Mouse (Mus musculus) neural tube, postnatal 0 days (tissue): ENCODE results near the gene Srp72. TPM values are rescaled to one million over a fixed set of nuclear protein-coding genes. Genes with fewer than 3 reads are reported as not detected.

Experiments used
- polyA plus RNA-seq: library from polyadenylated mRNA; unstranded; fragments of >200 nt; fragmentation: Nextera tagmentation; extraction: Ambion mirVana; gene quantifications from 2 replicates; pipeline ENCODE4 v1.2.1, GENCODE M21; 2015

Gene Srp72
- polyA plus RNA-seq = 71.3 and 74.2 TPM in 2 replicates

GRCm38 (mm10) chr5:76974554-76975285 lies at the start of gene Srp72:
Srp72 (plus strand) TSS chr5:76974683.

DNA sequence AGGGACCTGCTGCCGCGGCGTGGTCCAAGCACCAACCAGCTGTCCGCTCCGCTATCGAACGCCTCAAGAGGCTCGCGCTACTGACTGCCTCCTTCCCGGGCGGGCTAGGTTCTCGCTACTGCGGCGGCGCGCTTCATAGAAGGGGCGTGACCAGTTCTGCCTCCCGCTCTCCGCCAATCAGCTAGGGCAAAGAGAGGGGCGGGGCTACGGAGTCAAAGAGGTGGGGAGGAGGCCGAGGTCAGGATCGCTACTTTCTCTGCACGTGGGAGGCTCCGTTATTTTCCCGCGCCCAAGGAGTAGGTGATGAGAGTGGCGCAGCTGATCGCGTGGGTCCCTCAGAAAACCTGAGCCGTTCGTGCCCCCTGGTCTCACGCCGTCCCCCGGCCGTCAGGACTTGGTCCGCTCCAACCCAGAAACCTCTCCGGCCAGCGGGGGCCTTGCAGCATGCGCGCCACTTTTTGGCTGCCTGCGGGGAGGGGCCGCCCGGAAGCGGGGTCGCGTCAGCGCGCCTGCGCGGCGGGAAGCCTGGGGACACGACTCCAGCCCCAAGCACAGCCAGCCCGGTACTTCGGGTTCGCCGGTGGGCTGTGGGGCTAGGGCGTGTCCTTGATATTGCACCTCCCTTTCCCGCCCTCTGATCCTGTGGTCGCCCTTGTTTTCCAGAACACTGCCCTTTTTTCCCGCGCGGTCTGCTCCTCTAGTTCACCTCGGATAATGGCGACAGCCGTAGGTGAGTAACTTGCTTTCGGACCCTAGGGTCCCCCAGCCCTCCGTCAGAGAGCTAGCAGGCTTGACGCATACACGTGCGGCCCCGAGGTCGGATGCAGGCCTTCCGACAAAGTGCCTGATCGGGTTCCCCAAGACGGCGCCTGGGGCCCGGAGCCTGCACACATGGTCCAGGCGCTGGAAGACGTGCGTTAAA lies 23.1 kb upstream of the Srp72 start, which contains the start of the genes Paics and Ppat:
TSS of gene Paics (plus strand) at position 202 of the 922 bp plus-strand sequence.
TSS of gene Ppat (minus strand) at position 473 of the 922 bp plus-strand sequence.

GRCm38 (mm10) chr5:77004051-77004821 lies 29.8 kb downstream of the Srp72 start, which contains the start of gene Arl9:
Arl9 (plus strand) TSS chr5:77004055.

GRCm38 (mm10) chr5:77015544-77016482 lies 41.3 kb downstream of the Srp72 start, which contains the start of gene Thegl:
Thegl (plus strand) TSS chr5:77016023.

Other genes starting within 250 kb of the Srp72 start
- gene Aasdh, start 69.2 kb upstream of the Srp72 start, polyA plus RNA-seq = 10.3 and 11.4 TPM in 2 replicates
- gene Paics, start 23.4 kb upstream of the Srp72 start, polyA plus RNA-seq = 152 and 153 TPM in 2 replicates
- gene Ppat, start 23.1 kb upstream of the Srp72 start, polyA plus RNA-seq = 11.3 and 11.9 TPM in 2 replicates
- gene Arl9, start 29.4 kb downstream of the Srp72 start, polyA plus RNA-seq = not detected in 2 replicates
- 0.59 and 0.65 TPM in 2 replicates for gene Thegl, start 41.3 kb downstream of the Srp72 start, polyA plus RNA-seq
- 24.6 and 28.0 TPM in 2 replicates for gene Hopx, start 140.4 kb downstream of the Srp72 start, polyA plus RNA-seq
- 1.7 and 2.1 TPM in 2 replicates for gene Spink2, start 236.8 kb downstream of the Srp72 start, polyA plus RNA-seq